Mouse (Mus musculus): ENCODE measurements around the gene Gm45194. TPM values are rescaled to one million over a fixed set of nuclear protein-coding genes. Genes with fewer than 3 reads are reported as not detected.

Gene Gm45194
- total RNA-seq (2021): 1 to 10 TPM; 4.2 to 4.3 TPM
- not detected in 2 replicates for polyA plus RNA-seq (2012; rRNA removed)
- long read RNA-seq: 0 reads

- no peak for DNase-seq
These were observed at the start of gene Gm45194 for GRCm38 (mm10) chrX:111891089-111891488. Gene Gm45194 (plus strand): TSS chrX:111891389.

GRCm38 (mm10) chrX:111855878-111856277, 35.3 kb upstream of the Gm45194 start:
- DNase-seq: no peak

GRCm38 (mm10) chrX:111881251-111881650, 9.9 kb upstream of the Gm45194 start:
- DNase-seq: no peak

DNA sequence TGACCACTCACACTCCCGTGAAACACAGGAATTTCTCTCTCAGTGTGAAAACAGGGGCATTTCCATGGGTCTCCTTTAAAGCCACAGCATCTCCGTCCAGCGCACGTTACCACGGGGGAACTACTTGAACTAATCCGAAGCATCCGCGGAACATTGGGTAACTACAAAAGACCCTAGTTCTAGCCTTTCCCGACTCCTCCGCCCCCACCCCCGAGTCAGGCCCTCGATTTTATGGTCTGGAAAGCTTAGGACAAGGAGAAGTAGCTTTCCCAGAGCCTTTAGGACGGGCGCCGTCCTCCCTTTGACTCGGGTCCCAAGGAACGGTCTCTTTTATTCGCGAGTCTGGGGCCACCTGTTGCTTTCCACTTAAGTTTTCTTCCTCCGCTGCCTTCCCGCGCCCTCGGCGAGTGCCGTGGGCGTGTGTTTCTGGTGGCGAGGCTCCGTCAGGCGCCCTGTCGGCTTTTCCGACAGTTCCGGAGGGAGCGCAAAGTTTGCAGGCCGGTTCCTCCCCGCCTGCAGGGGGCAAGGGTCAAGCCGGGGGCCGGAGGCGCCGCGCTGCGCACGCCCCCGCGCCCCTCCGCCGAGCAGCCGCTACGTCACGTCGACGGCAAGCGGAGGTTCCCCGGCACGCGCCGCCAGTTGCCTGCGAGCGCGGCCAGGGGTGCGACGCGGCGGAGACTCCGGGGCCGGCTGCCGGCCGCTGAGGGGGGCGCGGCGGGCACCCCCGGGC, 3.3 kb downstream of the Gm45194 start:
- no peak for DNase-seq

- DNase-seq: peak; percentile 9
These were observed 4.0 kb downstream of the Gm45194 start for GRCm38 (mm10) chrX:111895084-111895779.

- DNase-seq: no peak
These were observed 26.2 kb downstream of the Gm45194 start for GRCm38 (mm10) chrX:111917422-111917821.

GRCm38 (mm10) chrX:111960909-111961308, 69.7 kb downstream of the Gm45194 start:
- no peak for DNase-seq

- DNase-seq: no peak
These were observed 108.5 kb downstream of the Gm45194 start for GRCm38 (mm10) chrX:111999661-112000060.

DNA sequence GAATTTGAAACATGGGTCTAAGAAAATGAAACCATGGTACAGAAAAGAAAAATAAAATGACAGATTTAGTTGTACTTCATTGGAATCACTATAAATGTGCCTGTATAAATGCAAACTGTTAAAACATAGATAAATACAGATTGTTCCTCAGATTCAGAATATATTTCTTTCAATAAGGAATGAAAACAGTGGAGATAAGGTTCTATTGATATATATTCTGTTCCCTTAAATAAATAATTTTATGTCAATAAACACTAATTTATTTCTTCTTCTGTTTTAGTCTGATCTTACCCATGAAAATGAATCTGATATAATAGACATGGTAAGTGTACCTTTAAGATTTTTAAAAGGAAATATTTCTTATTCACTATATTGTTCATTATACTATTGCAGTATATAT, 119.5 kb downstream of the Gm45194 start, which contains the start of gene Tex16:
Gene Tex16, plus strand, starts transcription at position 301 of the 400 bp plus-strand sequence.
- no peak for DNase-seq

DNA sequence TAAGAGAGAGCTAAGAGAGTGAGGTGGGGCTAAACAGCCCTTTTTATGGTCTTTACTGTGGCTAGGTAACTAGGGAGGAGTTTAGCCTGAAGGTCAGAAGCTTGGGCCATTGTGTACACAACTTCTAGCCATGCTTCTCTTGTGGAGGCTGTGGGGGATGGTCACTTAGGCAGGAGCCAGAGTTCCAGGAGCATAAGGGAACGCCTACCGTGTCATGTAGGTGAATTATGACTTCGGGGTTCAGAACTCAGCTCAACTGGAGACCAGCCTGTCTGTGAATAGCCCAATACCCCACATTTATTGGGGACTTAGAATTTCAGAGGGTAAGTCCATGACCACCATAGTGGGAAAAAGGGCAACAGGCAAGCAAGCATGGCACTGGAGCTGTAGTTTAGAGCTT, 347.6 kb downstream of the Gm45194 start, which contains the start of gene 4933403O08Rik:
Gene 4933403O08Rik, plus strand, starts transcription at position 301 of the 400 bp plus-strand sequence.
- no peak for DNase-seq

DNA sequence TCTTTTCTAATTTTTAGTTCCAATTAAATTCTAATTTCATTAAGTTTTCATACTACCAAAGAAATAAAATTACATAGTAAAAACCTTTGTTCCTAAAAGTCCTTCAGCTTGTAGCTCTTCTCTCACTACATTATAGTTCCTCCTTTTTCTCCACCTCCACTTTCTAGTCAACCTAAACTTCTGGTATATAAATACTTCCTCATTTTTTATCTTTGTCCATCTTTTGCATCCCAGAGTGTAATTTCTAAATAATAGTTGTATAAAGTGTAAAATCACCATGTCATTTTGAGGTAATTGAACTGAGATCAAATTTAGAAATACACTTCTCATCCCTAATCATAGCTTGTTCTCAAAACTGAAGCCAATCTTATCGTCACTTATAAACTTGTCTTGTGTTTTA, 351.7 kb downstream of the Gm45194 start:
- DNase-seq: no peak

DNA sequence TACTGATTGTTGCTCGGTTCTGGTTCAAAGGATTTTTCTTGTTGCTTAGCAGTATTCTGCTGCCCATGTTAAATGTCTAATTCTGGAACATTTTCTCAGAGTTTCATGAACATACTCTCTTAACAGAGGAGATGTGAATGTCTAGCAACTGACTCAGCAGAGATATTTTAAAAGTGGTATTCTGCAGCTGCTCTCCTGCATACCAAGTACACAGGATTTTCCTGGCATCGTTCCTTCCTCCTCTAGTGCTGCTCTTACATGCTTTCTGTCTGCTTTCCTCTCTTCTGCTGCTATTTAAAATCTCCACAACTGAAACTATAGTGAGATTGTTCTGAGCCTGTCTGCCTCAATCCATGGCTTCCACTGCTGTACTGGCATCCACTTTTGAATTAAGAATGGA, 364.3 kb downstream of the Gm45194 start:
- DNase-seq: no peak

DNA sequence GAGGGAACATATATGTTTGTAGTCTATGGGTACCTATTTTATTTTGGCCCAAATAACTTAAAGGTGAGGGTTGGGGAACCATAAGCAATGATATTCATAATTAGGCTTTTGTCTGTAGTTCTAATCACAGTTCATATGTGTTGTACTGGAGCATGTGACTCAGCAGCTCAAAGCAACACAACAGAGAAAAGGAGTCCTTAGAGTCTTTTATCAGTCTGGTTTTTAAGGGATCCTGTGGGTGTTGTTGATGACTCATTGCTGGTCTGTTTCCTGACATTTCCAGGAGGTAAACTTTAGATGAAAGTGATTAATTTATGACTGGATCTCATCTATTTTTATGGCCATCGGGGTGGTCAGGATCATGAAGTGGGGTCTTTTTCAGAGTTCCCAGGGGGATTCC, 382.4 kb downstream of the Gm45194 start:
- DNase-seq: no peak

Other genes with a start within 250 kb of the Gm45194 start
- 1 to 10 TPM; 1.0 to 1.1 TPM for gene Hdx, start 194.3 kb upstream of the Gm45194 start, total RNA-seq (2021)
- 0.22 and 0.27 TPM in 2 replicates for gene Hdx, start 194.3 kb upstream of the Gm45194 start, polyA plus RNA-seq (2012; rRNA removed)
- gene Tex16, start 119.6 kb downstream of the Gm45194 start, total RNA-seq (2021): 1 to 10 TPM; 2.4 to 2.7 TPM
- gene Tex16, start 119.6 kb downstream of the Gm45194 start, polyA plus RNA-seq (2012; rRNA removed): 0.04 TPM in 1 of 2 replicates, not detected in the other

Data from adrenal gland, adult 2 months (tissue).